Mouse (Mus musculus): Measurements from ENCODE around the gene Kctd7.

GRCm38 (mm10) chr5:130096754-130097153, 47.9 kb upstream of the Kctd7 start:
- TF ChIP-seq CTCF (IDR thresholded peaks at IDR 0.05): no peak
- TF ChIP-seq EP300 (IDR thresholded peaks at IDR 0.05): no peak
